Mouse (Mus musculus) liver, adult 2 months (tissue): Measurements from ENCODE around the gene Fat2.
A peak's percentile ranks its signal among the peaks of the same experiment; 100 is the strongest.

ENCODE experiments used
- CTCF ChIP-seq: fragments of 200-500 bp; IDR thresholded peaks from 2 replicates; pipeline ENCODE4 v1.5.1; 2011; ENCODE audit warnings: low read depth, low read length, control low read depth
- POLR2A ChIP-seq: fragments of 200-500 bp; IDR thresholded peaks from 2 replicates; pipeline ENCODE4 v1.6.1; 2011; ENCODE audit warnings: low read length, control low read depth; ENCODE audit not compliant: insufficient read depth; ENCODE audit errors: extremely low read depth

- TF ChIP-seq POLR2A: no peak
- peak; percentile 64 for TF ChIP-seq CTCF
These were observed 37.5 kb upstream of the Fat2 start for GRCm38 (mm10) chr11:55373838-55374237.
